Comparison of ENCODE assay signal across 9 mouse cellular contexts in the genomic region with DNA sequence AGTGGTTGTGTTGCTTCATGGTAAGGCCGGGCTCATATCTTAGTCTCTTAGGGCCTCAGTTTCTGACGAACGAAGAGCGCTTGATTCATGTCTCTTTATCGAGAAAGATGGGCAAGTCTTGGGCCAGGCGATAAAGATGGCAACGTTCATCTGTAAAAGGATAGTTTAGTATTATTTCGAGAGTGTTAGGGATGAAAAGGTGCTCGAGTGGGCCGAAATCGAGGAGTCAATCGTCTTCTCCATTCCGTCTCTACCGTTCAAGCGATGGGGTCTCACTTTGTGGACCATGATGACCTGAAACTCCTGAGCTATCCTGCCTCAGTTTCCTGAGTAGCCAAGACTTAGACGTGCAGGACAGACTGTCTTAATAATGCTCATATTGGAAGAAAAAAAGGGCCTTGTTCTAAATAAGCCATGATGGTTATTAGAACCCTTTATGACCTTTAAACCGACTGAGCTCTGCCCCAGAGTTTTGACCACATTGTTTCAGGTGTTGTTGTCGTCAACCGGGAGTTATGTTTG. TPM values are rescaled to one million over a fixed set of nuclear protein-coding genes. Genes with fewer than 3 reads are reported as not detected.
DNase-seq lines count a peak whose midpoint lies in the region; ATAC-seq lines count a peak whose summit lies in the region.
"Had no signal": no experiment of that assay in that cellular context is flagged by ENCODE, and none has a peak within 500 bp of the region (broad histone marks: within the 10 kb centered on the region; RNA-seq: fewer than 3 reads in every experiment).

No protein-coding gene starts in this region.

- no peaks in the 10 kb centered on the region for H3K9me3 ChIP-seq in kidney, embryonic 16.5 days (ENCODE audit: low read length)
- H3K9me3 ChIP-seq in hindbrain, embryonic 14.5 days (ENCODE audit: control insufficient read depth, low read length), result no peaks in the 10 kb centered on the region
- H3K9me3 ChIP-seq in midbrain, embryonic 15.5 days, result no peaks in the 10 kb centered on the region

- H3K9ac ChIP-seq in kidney, embryonic 16.5 days (replicated peaks; ENCODE audit: low read length), result peak overlapping the region; percentile 95
- peak overlapping the region; percentile 97 for H3K9ac ChIP-seq in hindbrain, embryonic 14.5 days
- peak overlapping the region; percentile 96 for H3K9ac ChIP-seq in midbrain, embryonic 15.5 days

- H3K27me3 ChIP-seq in kidney, embryonic 16.5 days (ENCODE audit: insufficient read depth, low read length), result no peaks in the 10 kb centered on the region
- no peaks in the 10 kb centered on the region for H3K27me3 ChIP-seq in hindbrain, embryonic 14.5 days (ENCODE audit: control insufficient read depth, insufficient read depth, low read length)
- 0 out of 2 replicates have a peak, but pooled peaks cover 3% of the 10 kb centered on the region for H3K27me3 ChIP-seq in midbrain, embryonic 15.5 days (replicated peaks)

- H3K4me2 ChIP-seq in kidney, embryonic 16.5 days (replicated peaks; ENCODE audit: low read depth, low read length), result peak overlapping the region; percentile 65
- peak overlapping the region; percentile 73 for H3K4me2 ChIP-seq in hindbrain, embryonic 14.5 days (replicated peaks)
- H3K4me2 ChIP-seq in midbrain, embryonic 15.5 days, result peak overlapping the region; percentile 63

- H3K36me3 ChIP-seq in kidney, embryonic 16.5 days (ENCODE audit: insufficient read depth, low read length), result no peaks in the 10 kb centered on the region
- H3K36me3 ChIP-seq in hindbrain, embryonic 14.5 days (replicated peaks; ENCODE audit: control insufficient read depth, insufficient read depth), result no peaks in the 10 kb centered on the region
- H3K36me3 ChIP-seq in midbrain, embryonic 15.5 days (replicated peaks), result no peaks in the 10 kb centered on the region

- 4% methylated on average over 19 of the region's 19 CpGs for WGBS in kidney, embryonic 16.5 days
- 6% methylated on average over 19 of the region's 19 CpGs for WGBS in hindbrain, embryonic 14.5 days
- WGBS in midbrain, embryonic 15.5 days, result 7% methylated on average over 19 of the region's 19 CpGs

- H3K4me3 ChIP-seq in kidney, embryonic 16.5 days (ENCODE audit: low read length), result peak overlapping the region; percentile 94
- H3K4me3 ChIP-seq in brown adipose tissue, adult 24 weeks (ENCODE audit: insufficient read depth, low read depth, low read length), result peak overlapping the region; percentile 77
- H3K4me3 ChIP-seq in hindbrain, embryonic 14.5 days (replicated peaks; ENCODE audit: low read length), result peak overlapping the region; percentile 91
- H3K4me3 ChIP-seq in midbrain, embryonic 15.5 days, result peak overlapping the region; percentile 72

- no peak for DNase-seq in kidney, postnatal 14 days
- no peak for DNase-seq in hindbrain, embryonic 14.5 days (ENCODE audit: low spot score)
- DNase-seq in embryo, embryonic 9.5 days (ENCODE audit: extremely low spot score), result no peak
- DNase-seq in spleen, postnatal 36 days (ENCODE audit: low spot score in 2 of 2), result no peak
- DNase-seq in cerebellum, postnatal 4 days (ENCODE audit: low spot score in 2 of 2), result no peak
- DNase-seq: thymus, postnatal 4 days had no signal

- no peak for ATAC-seq in kidney, embryonic 16.5 days (ENCODE audit: low FRiP score, low TSS enrichment)
- ATAC-seq in hindbrain, embryonic 14.5 days (ENCODE audit: low FRiP score), result no peak
- no peak for ATAC-seq in midbrain, embryonic 15.5 days (replicated peaks)

- peaks cover 16% of the 10 kb centered on the region for H3K4me1 ChIP-seq in kidney, embryonic 16.5 days (ENCODE audit: insufficient read depth, low read length)
- peaks cover 6% of the 10 kb centered on the region; the same call in 1 of the 2 replicates for H3K4me1 ChIP-seq in brown adipose tissue, adult 24 weeks (ENCODE audit: control insufficient read depth, insufficient read depth, insufficient read length, low read length)
- peaks cover 18% of the 10 kb centered on the region for H3K4me1 ChIP-seq in hindbrain, embryonic 14.5 days (replicated peaks; ENCODE audit: control insufficient read depth, insufficient read depth, low read length)
- H3K4me1 ChIP-seq in midbrain, embryonic 15.5 days, result peaks cover 19% of the 10 kb centered on the region

- H3K27ac ChIP-seq in kidney, embryonic 16.5 days (ENCODE audit: low read length), result peak overlapping the region; percentile 76; the same call in 1 of the 2 replicates
- peak overlapping the region; percentile 65 for H3K27ac ChIP-seq in brown adipose tissue, adult 24 weeks (replicated peaks; ENCODE audit: low read depth, low read length)
- H3K27ac ChIP-seq in hindbrain, embryonic 14.5 days, result peak overlapping the region; percentile 88; the same call in 1 of the 2 replicates
- H3K27ac ChIP-seq in midbrain, embryonic 15.5 days, result peak overlapping the region; percentile 88

RNA-seq across cellular contexts. Expression of a gene that starts 0.9 kb away (rescaled TPM):
- polyA plus RNA-seq in kidney, embryonic 16.5 days (2015; fragmentation: Nextera tagmentation; extraction: Ambion mirVana), result 29.5 and 31.6 TPM in 2 replicates
- 20.5 and 22.8 TPM in 2 replicates for polyA plus RNA-seq in brown adipose tissue, adult 24 weeks (2012; ENCODE audit: insufficient read depth, insufficient read length, missing spikeins)
- 77.5 and 86.4 TPM in 2 replicates for polyA plus RNA-seq in hindbrain, embryonic 14.5 days (2014; fragmentation: Nextera tagmentation; extraction: Ambion mirVana)
- 85.6 and 93.1 TPM in 2 replicates for polyA plus RNA-seq in midbrain, embryonic 15.5 days (2015; fragmentation: Nextera tagmentation; extraction: Ambion mirVana)

RNA-seq across cellular contexts. Expression of a gene that starts 33.1 kb away (rescaled TPM):
- polyA plus RNA-seq in kidney, embryonic 16.5 days (2015; fragmentation: Nextera tagmentation; extraction: Ambion mirVana), result 0.20 and 0.22 TPM in 2 replicates
- not detected in 2 replicates for polyA plus RNA-seq in brown adipose tissue, adult 24 weeks (2012; ENCODE audit: insufficient read depth, insufficient read length, missing spikeins)
- polyA plus RNA-seq in hindbrain, embryonic 14.5 days (2014; fragmentation: Nextera tagmentation; extraction: Ambion mirVana), result not detected in 2 replicates
- polyA plus RNA-seq in midbrain, embryonic 15.5 days (2015; fragmentation: Nextera tagmentation; extraction: Ambion mirVana), result not detected in 2 replicates
